Mouse (Mus musculus) forebrain, postnatal 0 days (tissue): ENCODE results near the gene Setd7. TPM values are rescaled to one million over a fixed set of nuclear protein-coding genes. Genes with fewer than 3 reads are reported as not detected.

ENCODE experiments used
- ATAC-seq: fragments of 200-750 bp; cut with Nextera tagmentation; 2 replicates; pipeline ENCODE4 v1.8.0; 2017; ENCODE audit warnings: mild to moderate bottlenecking, moderate library complexity
- DNase-seq: peaks from one replicate; pipeline ENCODE4 v3.0.0-alpha.2; 2015
- H3K27ac ChIP-seq: fragments of 300-500 bp; sonication (generic); 2 replicates; pipeline ENCODE4 v1.5.1; 2014; ENCODE audit warnings: low read depth, mild to moderate bottlenecking, antibody characterized with exemption, low read length, moderate library complexity, mixed read lengths
- H3K27me3 ChIP-seq: fragments of 300-500 bp; sonication (generic); 2 replicates; pipeline ENCODE4 v1.6.1; 2014; ENCODE audit warnings: mild to moderate bottlenecking, low read length, mixed read lengths; ENCODE audit not compliant: insufficient read depth
- H3K36me3 ChIP-seq: fragments of 300-500 bp; sonication (generic); 2 replicates; pipeline ENCODE4 v1.6.1; 2014; ENCODE audit warnings: mild to moderate bottlenecking, moderate library complexity; ENCODE audit not compliant: insufficient read depth
- H3K4me1 ChIP-seq: fragments of 300-500 bp; sonication (generic); 2 replicates; pipeline ENCODE4 v1.6.1; 2014; ENCODE audit warnings: antibody characterized with exemption; ENCODE audit not compliant: insufficient read depth
- H3K4me2 ChIP-seq: fragments of 300-500 bp; sonication (generic); 2 replicates; pipeline ENCODE4 v1.6.1; 2014; ENCODE audit warnings: low read depth, mild to moderate bottlenecking, moderate library complexity
- H3K4me3 ChIP-seq: fragments of 300-500 bp; sonication (generic); 2 replicates; pipeline ENCODE4 v1.5.1; 2014; ENCODE audit warnings: low read depth, low read length, mixed read lengths
- H3K9ac ChIP-seq: fragments of 300-500 bp; sonication (generic); 2 replicates; pipeline ENCODE4 v1.6.1; 2014; ENCODE audit warnings: mild to moderate bottlenecking
- H3K9me3 ChIP-seq: fragments of 300-500 bp; sonication (generic); 2 replicates; pipeline ENCODE4 v1.6.1; 2016; ENCODE audit warnings: low read length
- CTCF ChIP-seq: sonication (generic); IDR thresholded peaks from 2 replicates; pipeline ENCODE4 v1.5.1; 2016; ENCODE audit warnings: antibody characterized with exemption, control low read depth, low read depth
- WGBS: fragments of 180-500 bp; shearing (Covaris S2); extraction: QIAGEN DNeasy Blood & Tissue Kit; methylation state at CpG from one replicate; pipeline ENCODE4 v1.1.7; 2014; 5-methylcytosine and 5-hydroxymethylcytosine counted together
- polyA plus RNA-seq: library from polyadenylated mRNA; unstranded; fragments of >200 nt; fragmentation: Nextera tagmentation; extraction: Ambion mirVana; gene quantifications from 2 replicates; pipeline ENCODE4 v1.2.1, GENCODE M21; 2015
- total RNA-seq: library from RNA; depleted of rRNA; stranded (reverse); fragments of >200 nt; gene quantifications from 2 replicates; pipeline ENCODE4 v1.2.3, GENCODE M21; 2014

The Setd7 gene
- total and polyA plus RNA-seq, 2 experiments from 2014 or later: 2.1 to 22.8 TPM

GRCm38 (mm10) chr3:51559594-51560450 lies 857 bp downstream of the Setd7 start:
- under 1% methylated on average over 78 of the region's 80 CpGs for WGBS
- Histone ChIP-seq H3K4me1 (peaks cover 8% of the 10 kb centered on the region; the same call in 1 of the 2 replicates), H3K27ac (peak overlapping the region; percentile 96), H3K9me3 (no peaks in the 10 kb centered on the region), H3K9ac (peak overlapping the region; percentile 99), H3K4me2 (peak overlapping the region; percentile 91), H3K4me3 (peak overlapping the region; percentile 97), H3K27me3 (no peaks in the 10 kb centered on the region), H3K36me3 (no peaks in the 10 kb centered on the region)
- DNase-seq: peak; percentile 75
- no peak; the same call in none of the 2 replicates for TF ChIP-seq CTCF
- peak; percentile 73 for ATAC-seq

GRCm38 (mm10) chr3:51555583-51555982 lies 5.1 kb downstream of the Setd7 start:
- Histone ChIP-seq H3K4me2 (no peak overlapping the region), H3K27me3 (no peaks in the 10 kb centered on the region), H3K4me3 (no peak overlapping the region), H3K27ac (no peak overlapping the region), H3K36me3 (no peaks in the 10 kb centered on the region), H3K9me3 (no peaks in the 10 kb centered on the region), H3K4me1 (peaks cover 8% of the 10 kb centered on the region; the same call in 1 of the 2 replicates), H3K9ac (no peak overlapping the region)
- ATAC-seq (no peak), DNase-seq (no peak)
- 62% methylated on average over 8 of the region's 8 CpGs for WGBS
- TF ChIP-seq CTCF: no peak

GRCm38 (mm10) chr3:51554836-51555235 lies 5.8 kb downstream of the Setd7 start:
- ATAC-seq: no peak
- Histone ChIP-seq H3K9ac (no peak overlapping the region), H3K36me3 (peaks cover 1% of the 10 kb centered on the region; the same call in 1 of the 2 replicates), H3K4me2 (no peak overlapping the region), H3K4me1 (peaks cover 8% of the 10 kb centered on the region; the same call in 1 of the 2 replicates), H3K9me3 (no peaks in the 10 kb centered on the region), H3K27me3 (no peaks in the 10 kb centered on the region), H3K4me3 (no peak overlapping the region), H3K27ac (no peak overlapping the region)
- no peak for DNase-seq
- no peak for TF ChIP-seq CTCF
- 83% methylated on average over 4 of the region's 4 CpGs for WGBS

DNA sequence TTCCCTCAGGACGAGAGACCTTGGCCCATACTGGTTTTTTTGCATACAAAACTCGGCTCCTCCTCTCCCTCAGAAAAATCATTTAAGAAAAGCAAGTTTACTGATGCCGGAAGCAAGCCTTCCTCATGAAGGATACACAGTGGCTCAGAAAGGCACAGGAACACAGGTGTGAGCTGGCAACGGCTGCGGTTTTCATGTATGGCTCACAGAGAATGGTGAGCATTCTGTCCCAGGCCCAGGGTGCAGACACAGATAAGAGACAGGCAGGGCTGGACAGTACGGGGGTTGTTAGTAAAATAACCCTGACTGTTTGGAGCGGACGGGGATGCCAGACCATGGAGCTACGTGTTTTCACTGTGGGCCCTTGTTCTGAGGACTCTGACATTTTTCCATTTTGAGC lies 6.6 kb downstream of the Setd7 start:
- Histone ChIP-seq H3K4me3 (no peak overlapping the region), H3K4me1 (peaks cover 8% of the 10 kb centered on the region; the same call in 1 of the 2 replicates), H3K9ac (peak overlapping the region; percentile 25; the same call in 1 of the 2 replicates), H3K9me3 (no peaks in the 10 kb centered on the region), H3K27ac (peak overlapping the region; percentile 29; the same call in 1 of the 2 replicates), H3K4me2 (peak overlapping the region; percentile 15; the same call in 1 of the 2 replicates), H3K27me3 (no peaks in the 10 kb centered on the region), H3K36me3 (peaks cover 9% of the 10 kb centered on the region)
- no peak for DNase-seq
- 59% methylated on average over 9 of the region's 9 CpGs for WGBS
- TF ChIP-seq CTCF: no peak
- no peak for ATAC-seq

DNA sequence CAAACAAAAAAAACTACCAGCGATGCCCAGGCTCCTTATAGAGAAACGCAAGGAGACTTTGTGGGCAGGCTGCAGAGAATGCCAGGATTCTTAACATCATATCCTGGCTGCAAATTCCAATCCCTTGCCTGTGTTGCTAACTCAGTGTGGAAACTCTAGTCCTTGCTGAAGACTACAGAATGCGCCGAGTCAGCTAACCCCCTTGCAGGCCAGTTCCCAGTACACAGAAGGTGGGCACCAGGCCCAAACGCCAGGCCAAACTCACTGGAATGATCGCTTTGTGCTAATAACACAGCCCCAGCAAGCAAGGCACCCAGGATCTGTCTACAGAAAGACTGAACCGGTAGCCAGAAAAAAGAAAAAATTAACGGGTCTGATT lies 7.2 kb downstream of the Setd7 start:
- Histone ChIP-seq H3K27me3 (no peaks in the 10 kb centered on the region), H3K9ac (peak overlapping the region; percentile 25; the same call in 1 of the 2 replicates), H3K9me3 (no peaks in the 10 kb centered on the region), H3K4me2 (peak overlapping the region; percentile 15; the same call in 1 of the 2 replicates), H3K4me3 (no peak overlapping the region), H3K4me1 (peaks cover 6% of the 10 kb centered on the region; the same call in 1 of the 2 replicates), H3K36me3 (peaks cover 11% of the 10 kb centered on the region), H3K27ac (0 out of 2 replicates have a peak overlapping the region, but pooled peaks have one; percentile 10)
- WGBS: 27% methylated on average over 8 of the region's 8 CpGs
- DNase-seq: peak; percentile 60
- ATAC-seq: peak; percentile 62
- TF ChIP-seq CTCF: no peak

DNA sequence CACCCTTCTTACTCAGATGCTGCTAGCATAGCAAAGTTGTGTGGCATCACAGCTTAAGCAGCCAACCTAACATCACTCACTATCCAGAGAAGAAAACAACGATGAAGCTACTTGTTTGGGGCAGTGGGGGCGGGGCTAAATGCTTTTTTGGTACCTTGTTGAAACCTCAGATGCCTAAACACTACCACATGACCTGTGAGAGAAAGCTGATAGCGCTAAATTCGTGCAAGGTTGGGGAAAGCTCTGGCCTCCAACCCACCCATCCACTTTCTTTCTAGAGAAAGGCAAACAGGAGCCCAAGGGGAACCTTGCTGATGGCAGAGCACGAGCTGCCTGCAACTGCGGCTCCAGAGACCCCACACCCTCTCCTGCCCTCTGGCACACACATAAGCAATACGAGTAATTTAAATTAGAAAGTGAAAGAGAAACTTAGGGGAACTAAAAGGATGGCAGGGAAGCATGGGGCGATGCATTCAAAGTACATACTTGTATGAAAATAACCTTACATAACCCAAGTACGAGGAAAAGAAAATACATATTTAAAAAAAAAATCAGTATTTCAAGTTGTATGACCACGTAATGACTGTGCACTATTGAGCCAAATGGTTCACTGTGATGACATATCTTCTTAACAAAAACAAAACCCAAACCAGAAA lies 7.7 kb downstream of the Setd7 start:
- no peaks in the 10 kb centered on the region for H3K27me3 ChIP-seq
- H3K9ac ChIP-seq: 0 out of 2 replicates have a peak overlapping the region, but pooled peaks have one; percentile 25
- TF ChIP-seq CTCF: no peak
- H3K4me2 ChIP-seq: peak overlapping the region; percentile 15
- WGBS: 47% methylated on average over 10 of the region's 10 CpGs
- H3K9me3 ChIP-seq: no peaks in the 10 kb centered on the region
- DNase-seq (no peak), ATAC-seq (no peak)
- H3K27ac ChIP-seq: 0 out of 2 replicates have a peak overlapping the region, but pooled peaks have one; percentile 17
- H3K4me3 ChIP-seq: no peak overlapping the region
- H3K4me1 ChIP-seq: peaks cover under 1% of the 10 kb centered on the region; the same call in 1 of the 2 replicates
- H3K36me3 ChIP-seq: peaks cover 11% of the 10 kb centered on the region

GRCm38 (mm10) chr3:51552197-51552596 lies 8.5 kb downstream of the Setd7 start:
- H3K27ac ChIP-seq: no peak overlapping the region
- no peak overlapping the region for H3K9ac ChIP-seq
- H3K4me1 ChIP-seq: no peaks in the 10 kb centered on the region
- H3K4me3 ChIP-seq: no peak overlapping the region
- TF ChIP-seq CTCF: no peak
- H3K36me3 ChIP-seq: peaks cover 11% of the 10 kb centered on the region
- DNase-seq (no peak), ATAC-seq (no peak)
- no peak overlapping the region for H3K4me2 ChIP-seq
- no peaks in the 10 kb centered on the region for H3K9me3 ChIP-seq
- H3K27me3 ChIP-seq: no peaks in the 10 kb centered on the region
- 85% methylated on average over 2 of the region's 2 CpGs for WGBS
